ENCODE assay signal across 19 mouse cellular contexts in genomic region chr11:9131688-9132087, GRCm38 (mm10). TPM values are rescaled to one million over a fixed set of nuclear protein-coding genes. Genes with fewer than 3 reads are reported as not detected.
DNase-seq lines count a peak whose midpoint lies in the region; ATAC-seq and TF ChIP-seq lines count a peak whose summit lies in the region.
"Had no signal": no experiment of that assay in that cellular context is flagged by ENCODE, and none has a peak within 500 bp of the region (broad histone marks: within the 10 kb centered on the region; RNA-seq: fewer than 3 reads in every experiment).

No protein-coding gene starts in this region.

- 90% methylated on average over 7 of the region's 7 CpGs for WGBS in embryonic facial prominence, embryonic 14.5 days
- WGBS in embryonic facial prominence, embryonic 10.5 days = 85% methylated on average over 7 of the region's 7 CpGs
- WGBS in midbrain, embryonic 14.5 days = 79% methylated on average over 7 of the region's 7 CpGs
- 86% methylated on average over 7 of the region's 7 CpGs for WGBS in midbrain, embryonic 10.5 days
- WGBS in stomach, postnatal 0 days = 79% methylated on average over 7 of the region's 7 CpGs

- no peak; the same call in 1 of the 2 replicates for ATAC-seq in embryonic facial prominence, embryonic 14.5 days (ENCODE audit: low read depth)
- no peak for ATAC-seq in midbrain, embryonic 14.5 days (ENCODE audit: low FRiP score, low TSS enrichment)
- 0 out of 2 replicates have a peak, but pooled peaks have one; percentile 29 for ATAC-seq in stomach, postnatal 0 days (ENCODE audit: low FRiP score, low TSS enrichment)
- ATAC-seq: forebrain, embryonic 15.5 days; hindbrain, embryonic 16.5 days; inflammation-experienced regulatory T-cells, adult 6 months; Patski had no signal

- no peak overlapping the region for H3K9ac ChIP-seq in embryonic facial prominence, embryonic 14.5 days (ENCODE audit: low read depth, low read length)
- H3K9ac ChIP-seq in midbrain, embryonic 14.5 days (replicated peaks; ENCODE audit: low read length) = no peak overlapping the region
- no peak overlapping the region for H3K9ac ChIP-seq in stomach, postnatal 0 days (ENCODE audit: low read length)
- H3K9ac ChIP-seq: forebrain, embryonic 15.5 days; heart, embryonic 13.5 days had no signal

- no peak for TF ChIP-seq POLR2A in brain, embryonic 14.5 days (IDR thresholded peaks at IDR 0.05; ENCODE audit: borderline replicate concordance, extremely low read depth, insufficient read depth, insufficient read length, poor library complexity, severe bottlenecking)

- TF ChIP-seq CTCF in brain, embryonic 14.5 days (IDR thresholded peaks at IDR 0.05; ENCODE audit: borderline replicate concordance, extremely low read depth, insufficient read depth, insufficient read length) = no peak
- TF ChIP-seq CTCF in stomach, postnatal 0 days (IDR thresholded peaks at IDR 0.05; ENCODE audit: low read depth) = no peak

- no peaks in the 10 kb centered on the region for H3K36me3 ChIP-seq in embryonic facial prominence, embryonic 14.5 days (ENCODE audit: control insufficient read depth, insufficient read depth, low read length)
- no peaks in the 10 kb centered on the region for H3K36me3 ChIP-seq in embryonic facial prominence, embryonic 10.5 days (replicated peaks)
- H3K36me3 ChIP-seq in midbrain, embryonic 14.5 days (ENCODE audit: control insufficient read depth, insufficient read depth, low read length) = no peaks in the 10 kb centered on the region
- no peaks in the 10 kb centered on the region for H3K36me3 ChIP-seq in midbrain, embryonic 10.5 days
- H3K36me3 ChIP-seq in stomach, postnatal 0 days (ENCODE audit: control insufficient read depth, insufficient read depth, low read length) = no peaks in the 10 kb centered on the region
- H3K36me3 ChIP-seq: forebrain, embryonic 15.5 days had no signal

- H3K9me3 ChIP-seq in embryonic facial prominence, embryonic 14.5 days (ENCODE audit: control insufficient read depth, low read length) = no peaks in the 10 kb centered on the region
- H3K9me3 ChIP-seq in embryonic facial prominence, embryonic 10.5 days = no peaks in the 10 kb centered on the region
- no peaks in the 10 kb centered on the region for H3K9me3 ChIP-seq in midbrain, embryonic 14.5 days (ENCODE audit: control insufficient read depth, low read length)
- no peaks in the 10 kb centered on the region for H3K9me3 ChIP-seq in midbrain, embryonic 10.5 days (replicated peaks)
- H3K9me3 ChIP-seq in stomach, postnatal 0 days (ENCODE audit: control insufficient read depth, low read length) = no peaks in the 10 kb centered on the region
- H3K9me3 ChIP-seq: forebrain, embryonic 15.5 days; heart, embryonic 13.5 days had no signal

- no peak overlapping the region for H3K4me2 ChIP-seq in embryonic facial prominence, embryonic 14.5 days (ENCODE audit: low read depth, low read length)
- no peak overlapping the region for H3K4me2 ChIP-seq in midbrain, embryonic 14.5 days (ENCODE audit: low read length)
- no peak overlapping the region for H3K4me2 ChIP-seq in stomach, postnatal 0 days (replicated peaks; ENCODE audit: low read depth)
- H3K4me2 ChIP-seq: forebrain, embryonic 15.5 days; heart, embryonic 13.5 days had no signal

- H3K27me3 ChIP-seq in embryonic facial prominence, embryonic 14.5 days (replicated peaks; ENCODE audit: control insufficient read depth, insufficient read depth, low read length) = no peaks in the 10 kb centered on the region
- no peaks in the 10 kb centered on the region for H3K27me3 ChIP-seq in embryonic facial prominence, embryonic 10.5 days (replicated peaks; ENCODE audit: low read depth, poor library complexity, severe bottlenecking)
- no peaks in the 10 kb centered on the region for H3K27me3 ChIP-seq in midbrain, embryonic 14.5 days (ENCODE audit: control insufficient read depth, insufficient read depth, low read length)
- H3K27me3 ChIP-seq in midbrain, embryonic 10.5 days (ENCODE audit: low read depth, poor library complexity, severe bottlenecking) = no peaks in the 10 kb centered on the region
- H3K27me3 ChIP-seq in stomach, postnatal 0 days (ENCODE audit: control insufficient read depth, insufficient read depth, low read length) = no peaks in the 10 kb centered on the region
- H3K27me3 ChIP-seq: forebrain, embryonic 15.5 days; heart, embryonic 13.5 days; Patski had no signal

- H3K27ac ChIP-seq in embryonic facial prominence, embryonic 14.5 days (replicated peaks; ENCODE audit: low read depth, low read length) = no peak overlapping the region
- H3K27ac ChIP-seq in embryonic facial prominence, embryonic 10.5 days (replicated peaks) = no peak overlapping the region
- H3K27ac ChIP-seq in midbrain, embryonic 14.5 days (replicated peaks; ENCODE audit: low read depth, low read length) = no peak overlapping the region
- H3K27ac ChIP-seq in midbrain, embryonic 10.5 days (replicated peaks) = no peak overlapping the region
- no peak overlapping the region for H3K27ac ChIP-seq in stomach, postnatal 0 days (replicated peaks)
- H3K27ac ChIP-seq: forebrain, embryonic 15.5 days; heart, embryonic 13.5 days had no signal

- no peak overlapping the region for H3K4me3 ChIP-seq in embryonic facial prominence, embryonic 14.5 days (ENCODE audit: low read depth, low read length)
- H3K4me3 ChIP-seq in embryonic facial prominence, embryonic 10.5 days = no peak overlapping the region
- H3K4me3 ChIP-seq in midbrain, embryonic 14.5 days (replicated peaks; ENCODE audit: low read depth, low read length) = no peak overlapping the region
- no peak overlapping the region for H3K4me3 ChIP-seq in midbrain, embryonic 10.5 days
- H3K4me3 ChIP-seq in stomach, postnatal 0 days (ENCODE audit: low read depth, low read length) = no peak overlapping the region
- H3K4me3 ChIP-seq: forebrain, embryonic 15.5 days; heart, embryonic 13.5 days had no signal

- TF ChIP-seq EP300 in stomach, postnatal 0 days (optimal IDR thresholded peaks at IDR 0.05) = no peak

- H3K4me1 ChIP-seq in embryonic facial prominence, embryonic 14.5 days (ENCODE audit: control insufficient read depth, insufficient read depth, low read length) = no peaks in the 10 kb centered on the region
- no peaks in the 10 kb centered on the region for H3K4me1 ChIP-seq in embryonic facial prominence, embryonic 10.5 days
- no peaks in the 10 kb centered on the region for H3K4me1 ChIP-seq in midbrain, embryonic 14.5 days (ENCODE audit: control insufficient read depth, insufficient read depth, low read length)
- H3K4me1 ChIP-seq in midbrain, embryonic 10.5 days = 0 out of 2 replicates have a peak, but pooled peaks cover 3% of the 10 kb centered on the region
- H3K4me1 ChIP-seq in stomach, postnatal 0 days (replicated peaks; ENCODE audit: control insufficient read depth, insufficient read depth) = no peaks in the 10 kb centered on the region
- H3K4me1 ChIP-seq: forebrain, embryonic 15.5 days; heart, embryonic 13.5 days had no signal

- peak; percentile 30 for DNase-seq in embryonic facial prominence, embryonic 14.5 days (ENCODE audit: low spot score)
- DNase-seq in embryonic facial prominence, embryonic 10.5 days (ENCODE audit: low spot score) = no peak
- peak; percentile 0 for DNase-seq in midbrain, embryonic 14.5 days
- no peak for DNase-seq in midbrain, embryonic 10.5 days (ENCODE audit: low spot score)
- DNase-seq in brain, embryonic 14.5 days (ENCODE audit: low read depth) = peak; percentile 25
- DNase-seq in stomach, postnatal 0 days (ENCODE audit: low spot score) = no peak
- DNase-seq in ovary, postnatal 14 days (ENCODE audit: low spot score) = no peak
- DNase-seq in adrenal gland, postnatal 14 days = no peak
- DNase-seq: adrenal gland, adult 8-10 months; B cell, adult 2 months; cerebellum, adult 2 months; cerebellum, postnatal 10 days; gastrocnemius, postnatal 14 days; heart, postnatal 36 days had no signal

RNA-seq across cellular contexts. Expression of gene Upp1, which starts 13.8 kb away (rescaled TPM):
- 6.7 and 8.5 TPM in 2 replicates for polyA plus RNA-seq in embryonic facial prominence, embryonic 14.5 days (2014; fragmentation: Nextera tagmentation; extraction: Ambion mirVana)
- polyA plus RNA-seq in embryonic facial prominence, embryonic 10.5 days (2016; fragmentation: Nextera tagmentation; extraction: Ambion mirVana) = 3.7 and 8.6 TPM in 2 replicates
- 2.3 and 3.2 TPM in 2 replicates for polyA plus RNA-seq in midbrain, embryonic 14.5 days (2014; fragmentation: Nextera tagmentation; extraction: Ambion mirVana)
- polyA plus RNA-seq in midbrain, embryonic 10.5 days (2016; fragmentation: Nextera tagmentation; extraction: Ambion mirVana) = 10.6 and 12.1 TPM in 2 replicates
- 2.6 and 3.2 TPM in 2 replicates for polyA plus RNA-seq in brain, embryonic 14.5 days (2012; rRNA removed)
- polyA plus RNA-seq in stomach, postnatal 0 days (2015; fragmentation: Nextera tagmentation; extraction: Ambion mirVana) = 18.7 and 18.8 TPM in 2 replicates
- total RNA-seq in adrenal gland, postnatal 14 days (2021) = 5.3 and 6.6 TPM in 2 replicates

Comparison
In these comparisons a context has a peak if more than half of its experiments do, and no peak if none do; other contexts are left out.
1. DNase-seq: peak in embryonic facial prominence, embryonic 14.5 days (single experiment), midbrain, embryonic 14.5 days (single experiment) and brain, embryonic 14.5 days (single experiment); none in embryonic facial prominence, embryonic 10.5 days (single experiment), midbrain, embryonic 10.5 days (single experiment), stomach, postnatal 0 days (single experiment), ovary, postnatal 14 days (single experiment) and adrenal gland, postnatal 14 days (single experiment).